Mouse (Mus musculus) heart, postnatal 0 days (tissue): ENCODE results near the gene Tgfb1. TPM values are rescaled to one million over a fixed set of nuclear protein-coding genes. Genes with fewer than 3 reads are reported as not detected.
"Not testable (repeated sequence)": the region's sequence is repeated elsewhere in the genome, so short reads cannot be mapped to it uniquely, and the experiment has no call there.

Experiments used
- ATAC-seq: fragments of 200-750 bp; cut with Nextera tagmentation; 2 replicates; pipeline ENCODE4 v1.8.0; 2017; ENCODE audit warnings: low read depth, moderate number of reproducible peaks, moderate library complexity; ENCODE audit not compliant: insufficient read depth
- DNase-seq: peaks from one replicate; pipeline ENCODE4 v3.0.0-alpha.2; 2016; ENCODE audit warnings: low spot score
- H3K27ac ChIP-seq: fragments of 300-500 bp; sonication (generic); 2 replicates; pipeline ENCODE4 v1.5.1; 2014; ENCODE audit warnings: low read depth, mild to moderate bottlenecking
- H3K27me3 ChIP-seq: fragments of 300-500 bp; sonication (generic); 2 replicates; pipeline ENCODE4 v1.6.1; 2014; ENCODE audit warnings: low read length, mixed read lengths; ENCODE audit not compliant: control insufficient read depth, insufficient read depth
- H3K36me3 ChIP-seq: fragments of 300-500 bp; sonication (generic); replicated peaks from 2 replicates; pipeline ENCODE4 v1.6.1; 2014; ENCODE audit warnings: low read length, mixed read lengths; ENCODE audit not compliant: control insufficient read depth, insufficient read depth
- H3K4me1 ChIP-seq: fragments of 300-500 bp; sonication (generic); 2 replicates; pipeline ENCODE4 v1.6.1; 2014; ENCODE audit warnings: antibody characterized with exemption; ENCODE audit not compliant: control insufficient read depth, insufficient read depth
- H3K4me2 ChIP-seq: fragments of 300-500 bp; sonication (generic); 2 replicates; pipeline ENCODE4 v1.6.1; 2014; ENCODE audit warnings: low read depth, mild to moderate bottlenecking, low read length, moderate library complexity
- H3K4me3 ChIP-seq: fragments of 300-500 bp; sonication (generic); 2 replicates; pipeline ENCODE4 v1.5.1; 2014; ENCODE audit warnings: low read depth, low read length
- H3K9ac ChIP-seq: fragments of 300-500 bp; sonication (generic); replicated peaks from 2 replicates; pipeline ENCODE4 v1.6.1; 2014; ENCODE audit warnings: low read depth, low read length, mixed read lengths
- H3K9me3 ChIP-seq: fragments of 300-500 bp; sonication (generic); replicated peaks from 2 replicates; pipeline ENCODE4 v1.6.1; 2016; ENCODE audit warnings: low read length; ENCODE audit not compliant: control insufficient read depth
- CTCF ChIP-seq: IDR thresholded peaks from 2 replicates; pipeline ENCODE4 v1.5.1; 2016; ENCODE audit warnings: antibody characterized with exemption, control low read depth, low read depth
- EP300 ChIP-seq: IDR thresholded peaks from 2 replicates; pipeline ENCODE4 v1.6.1; 2016; ENCODE audit warnings: antibody characterized with exemption, low read depth
- WGBS: fragments of 180-500 bp; shearing (Covaris S2); extraction: QIAGEN DNeasy Blood & Tissue Kit; methylation state at CpG from one replicate; pipeline ENCODE4 v1.1.7; 2014; 5-methylcytosine and 5-hydroxymethylcytosine counted together
- polyA plus RNA-seq: library from polyadenylated mRNA; unstranded; fragments of >200 nt; fragmentation: Nextera tagmentation; extraction: Ambion mirVana; gene quantifications from 2 replicates; pipeline ENCODE4 v1.2.1, GENCODE M21; 2015
- total RNA-seq: library from RNA; depleted of rRNA; stranded (reverse); fragments of >200 nt; gene quantifications from 2 replicates; pipeline ENCODE4 v1.2.3, GENCODE M21; 2014; ENCODE audit warnings: low replicate concordance

Tgfb1 gene
- total and polyA plus RNA-seq, 2 experiments from 2014 or later: 2.6 to 10.7 TPM

- ATAC-seq (no peak; the same call in 1 of the 2 replicates), DNase-seq (peak; percentile 70)
- H3K9ac ChIP-seq: no peak overlapping the region
- H3K4me1 ChIP-seq: peaks cover 18% of the 10 kb centered on the region
- H3K27ac ChIP-seq: peak overlapping the region; percentile 93
- no peak overlapping the region for H3K4me2 ChIP-seq
- 54% methylated on average over 10 of the region's 10 CpGs for WGBS
- no peaks in the 10 kb centered on the region for H3K9me3 ChIP-seq
- no peak overlapping the region for H3K4me3 ChIP-seq
- peaks cover 57% of the 10 kb centered on the region for H3K36me3 ChIP-seq
- TF ChIP-seq CTCF (peak; percentile 92), EP300 (no peak)
- no peaks in the 10 kb centered on the region for H3K27me3 ChIP-seq
Observed at GRCm38 (mm10) chr7:25719761-25720610, 33.2 kb downstream of the Tgfb1 start.

DNA sequence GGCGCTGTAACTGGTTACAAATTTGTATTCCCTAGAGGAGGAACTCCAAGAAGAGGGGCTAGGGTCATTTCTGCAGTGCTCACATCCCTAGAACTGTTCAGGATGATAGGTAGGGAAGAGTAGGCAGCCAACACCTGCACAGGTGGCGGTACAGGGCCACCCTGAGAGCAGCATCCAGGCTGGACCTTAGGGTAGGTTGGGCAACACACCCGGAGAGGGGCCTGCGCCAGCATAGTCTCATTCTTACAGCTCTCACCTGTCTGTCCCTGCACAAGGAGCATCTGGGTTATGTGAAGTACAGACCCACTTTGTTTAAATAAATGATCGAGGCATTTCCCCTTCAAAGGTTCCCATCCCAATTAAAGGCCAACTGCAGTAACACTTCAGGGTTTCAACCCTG is 34.0 kb downstream of the Tgfb1 start:
- WGBS: 89% methylated on average over 5 of the region's 5 CpGs
- Histone ChIP-seq H3K9ac (no peak overlapping the region), H3K27ac (no peak overlapping the region), H3K9me3 (no peaks in the 10 kb centered on the region), H3K36me3 (peaks cover 57% of the 10 kb centered on the region), H3K4me1 (peaks cover 18% of the 10 kb centered on the region), H3K4me2 (no peak overlapping the region), H3K27me3 (no peaks in the 10 kb centered on the region), H3K4me3 (no peak overlapping the region)
- TF ChIP-seq EP300 (no peak), CTCF (no peak)
- no peak for DNase-seq
- ATAC-seq: no peak

GRCm38 (mm10) chr7:25721776-25722175 is 35.0 kb downstream of the Tgfb1 start:
- H3K4me3 ChIP-seq, H3K27me3 ChIP-seq, DNase-seq, H3K27ac ChIP-seq, ATAC-seq, H3K9me3 ChIP-seq, H3K4me2 ChIP-seq, H3K9ac ChIP-seq: not testable (repeated sequence)
- peaks cover 64% of the 10 kb centered on the region for H3K36me3 ChIP-seq
- H3K4me1 ChIP-seq: peaks cover 18% of the 10 kb centered on the region

DNA sequence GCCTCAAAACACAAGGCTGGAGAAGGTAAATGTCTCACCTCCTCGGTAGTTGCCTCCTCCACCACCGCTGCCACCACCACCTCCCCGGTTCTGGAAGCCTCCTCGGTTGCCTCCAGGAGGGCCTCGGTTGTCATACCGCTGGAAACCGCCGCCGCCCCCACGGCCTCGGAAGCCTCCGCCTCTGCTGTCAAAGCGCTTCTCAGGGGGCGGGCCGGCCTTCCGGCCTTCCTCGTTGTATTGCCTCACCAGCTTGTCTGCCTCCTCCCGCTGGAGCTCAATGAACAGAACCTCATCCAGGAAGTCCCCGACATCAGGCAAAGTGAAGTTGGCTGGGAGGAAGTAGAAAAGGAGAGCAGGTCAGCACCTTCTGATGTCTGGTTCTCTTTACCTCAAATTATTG is 39.1 kb downstream of the Tgfb1 start:
- H3K27ac ChIP-seq: no peak overlapping the region
- DNase-seq (no peak), ATAC-seq (no peak)
- WGBS: 75% methylated on average over 19 of the region's 19 CpGs
- H3K9me3 ChIP-seq: no peaks in the 10 kb centered on the region
- H3K4me3 ChIP-seq: no peak overlapping the region
- H3K27me3 ChIP-seq: no peaks in the 10 kb centered on the region
- H3K4me2 ChIP-seq: no peak overlapping the region
- peaks cover 96% of the 10 kb centered on the region for H3K36me3 ChIP-seq
- H3K9ac ChIP-seq: no peak overlapping the region
- no peak for TF ChIP-seq CTCF
- TF ChIP-seq EP300: no peak
- H3K4me1 ChIP-seq: no peaks in the 10 kb centered on the region

DNA sequence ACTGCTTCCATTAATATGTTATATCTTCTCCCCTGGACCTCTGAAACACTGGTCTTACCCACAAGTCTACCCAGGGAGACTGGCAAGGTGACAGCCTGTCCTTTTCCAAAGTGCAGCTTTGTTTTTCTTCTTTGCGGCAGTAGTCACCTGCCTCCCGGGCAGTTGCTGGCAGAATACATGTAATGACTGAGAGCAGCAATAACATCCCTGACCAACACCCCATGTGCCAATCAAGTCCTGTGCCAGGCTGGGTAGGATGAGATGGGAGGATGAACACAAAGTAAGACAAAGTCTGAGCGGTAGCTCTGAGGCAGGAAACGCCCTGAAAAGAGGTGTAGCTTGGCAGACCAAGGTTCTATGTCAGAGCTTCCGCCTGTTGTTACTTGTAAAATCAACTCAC is 41.0 kb downstream of the Tgfb1 start:
- Histone ChIP-seq H3K9me3 (no peaks in the 10 kb centered on the region), H3K4me1 (no peaks in the 10 kb centered on the region), H3K9ac (no peak overlapping the region), H3K36me3 (peaks cover 98% of the 10 kb centered on the region), H3K27ac (no peak overlapping the region), H3K4me3 (no peak overlapping the region), H3K27me3 (no peaks in the 10 kb centered on the region), H3K4me2 (no peak overlapping the region)
- ATAC-seq (no peak), DNase-seq (no peak)
- no peak for TF ChIP-seq EP300
- TF ChIP-seq CTCF: no peak
- 92% methylated on average over 5 of the region's 5 CpGs for WGBS

GRCm38 (mm10) chr7:25729396-25729795 is 42.6 kb downstream of the Tgfb1 start:
- ATAC-seq (peak; percentile 68), DNase-seq (no peak)
- Histone ChIP-seq H3K27me3 (no peaks in the 10 kb centered on the region), H3K36me3 (peaks cover 98% of the 10 kb centered on the region), H3K4me1 (no peaks in the 10 kb centered on the region), H3K4me2 (no peak overlapping the region), H3K4me3 (no peak overlapping the region), H3K9ac (no peak overlapping the region), H3K27ac (peak overlapping the region; percentile 46), H3K9me3 (no peaks in the 10 kb centered on the region)
- TF ChIP-seq EP300 (no peak), CTCF (no peak)
- WGBS: 31% methylated on average over 2 of the region's 2 CpGs
